Mouse (Mus musculus) cerebellum, adult 9-10 months (tissue): ENCODE data around the gene Cdh23.

ENCODE experiments used
- DNase-seq: peaks from one replicate; pipeline ENCODE4 v3.0.0; 2022

The Cdh23 gene

GRCm38 (mm10) chr10:60574851-60575250 is 121.4 kb downstream of the Cdh23 start:
- no peak for DNase-seq

DNA sequence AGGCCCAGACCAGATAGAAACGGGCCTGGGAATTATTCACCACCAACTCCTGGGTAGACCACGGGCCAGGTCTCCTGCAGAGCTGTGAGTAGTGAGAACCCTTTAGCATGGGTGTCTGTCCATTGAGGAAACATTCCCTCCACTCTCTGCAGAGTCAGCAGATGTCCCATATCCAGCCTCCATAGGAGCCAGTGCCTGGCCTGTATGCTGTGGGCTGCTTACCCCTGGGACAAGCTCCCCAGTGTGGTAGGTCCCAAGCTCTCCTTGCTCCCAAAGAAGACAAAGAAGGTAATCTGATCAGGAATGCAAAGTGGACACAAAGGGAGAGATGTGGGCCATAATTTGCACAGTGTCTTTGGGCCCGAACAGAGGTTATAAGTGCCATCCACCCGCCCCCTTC is 124.8 kb downstream of the Cdh23 start:
- DNase-seq: no peak

DNA sequence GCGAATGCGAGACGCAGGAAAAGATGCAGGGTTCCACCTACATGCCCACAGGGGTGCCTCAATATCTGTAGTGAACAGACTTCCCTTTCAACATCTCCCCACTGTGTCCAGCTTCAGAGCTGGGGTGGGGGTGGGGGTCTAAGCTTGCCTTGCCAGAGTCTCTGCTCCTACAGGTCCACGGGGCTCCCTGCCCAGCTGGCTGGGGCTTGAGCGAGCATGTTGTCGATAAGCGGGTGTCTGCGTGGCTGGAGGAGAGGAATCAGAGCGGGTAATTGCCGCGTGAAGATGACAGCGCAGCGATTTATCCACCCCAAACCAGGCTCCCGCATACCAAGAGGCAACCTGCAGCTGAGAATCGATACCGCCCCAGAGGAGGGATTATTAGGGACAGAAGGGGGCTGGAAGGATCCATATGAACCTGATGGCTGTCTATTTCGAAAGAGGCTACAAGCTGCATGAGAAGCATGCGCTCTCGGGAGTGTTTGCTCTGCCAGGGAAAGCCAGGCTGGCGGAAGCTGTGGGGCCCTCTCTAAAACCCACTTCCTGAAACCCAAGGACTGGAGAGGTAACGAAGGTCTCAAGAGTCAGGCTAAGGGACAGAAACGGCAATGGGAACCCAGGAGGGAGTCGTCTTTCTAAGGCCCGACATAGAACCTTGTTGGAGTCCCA is 129.8 kb downstream of the Cdh23 start:
- DNase-seq: no peak

DNA sequence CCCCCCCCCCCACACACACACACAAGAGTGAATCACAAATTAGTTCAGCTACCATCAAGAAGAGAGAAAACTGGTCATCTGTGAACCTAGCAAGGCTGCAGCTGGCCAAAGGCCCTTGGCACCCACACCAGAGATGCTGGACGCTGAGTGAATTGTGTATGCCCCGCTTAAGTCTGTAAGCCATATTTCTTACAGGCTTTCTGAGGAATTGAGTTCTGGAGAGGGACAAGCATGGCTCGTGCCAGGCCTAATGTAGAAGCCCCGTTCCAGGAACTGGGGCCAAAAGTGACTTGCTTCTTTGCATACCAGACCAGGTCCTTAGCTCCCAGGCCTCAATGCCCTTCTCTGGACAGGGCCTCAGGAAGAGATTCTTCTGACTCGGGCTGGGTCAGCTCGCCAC is 132.2 kb downstream of the Cdh23 start:
- no peak for DNase-seq

DNA sequence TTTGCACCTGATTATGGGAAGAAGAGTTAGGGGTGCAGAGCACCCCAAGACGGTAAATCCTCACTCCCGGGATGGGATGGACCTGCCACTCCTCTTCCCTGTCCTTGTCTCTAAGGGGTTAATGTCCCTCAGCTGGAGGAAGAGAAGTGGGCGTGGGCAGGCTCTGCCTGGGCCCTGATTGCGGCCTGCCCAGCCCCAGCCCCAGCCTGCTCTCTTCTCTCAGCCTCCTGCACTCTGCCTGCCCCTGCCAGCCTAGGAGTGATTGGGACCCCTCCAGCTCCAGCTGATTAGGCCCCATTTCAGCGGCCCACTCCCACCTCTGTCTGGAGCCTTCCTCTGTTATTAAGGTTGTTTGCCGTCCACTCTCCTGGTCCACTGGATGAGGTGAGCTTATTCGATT is 133.3 kb downstream of the Cdh23 start:
- DNase-seq: no peak

GRCm38 (mm10) chr10:60558491-60558927 is 137.8 kb downstream of the Cdh23 start:
- no peak for DNase-seq

- DNase-seq: no peak
These were observed 143.2 kb downstream of the Cdh23 start for GRCm38 (mm10) chr10:60552951-60553635.

DNA sequence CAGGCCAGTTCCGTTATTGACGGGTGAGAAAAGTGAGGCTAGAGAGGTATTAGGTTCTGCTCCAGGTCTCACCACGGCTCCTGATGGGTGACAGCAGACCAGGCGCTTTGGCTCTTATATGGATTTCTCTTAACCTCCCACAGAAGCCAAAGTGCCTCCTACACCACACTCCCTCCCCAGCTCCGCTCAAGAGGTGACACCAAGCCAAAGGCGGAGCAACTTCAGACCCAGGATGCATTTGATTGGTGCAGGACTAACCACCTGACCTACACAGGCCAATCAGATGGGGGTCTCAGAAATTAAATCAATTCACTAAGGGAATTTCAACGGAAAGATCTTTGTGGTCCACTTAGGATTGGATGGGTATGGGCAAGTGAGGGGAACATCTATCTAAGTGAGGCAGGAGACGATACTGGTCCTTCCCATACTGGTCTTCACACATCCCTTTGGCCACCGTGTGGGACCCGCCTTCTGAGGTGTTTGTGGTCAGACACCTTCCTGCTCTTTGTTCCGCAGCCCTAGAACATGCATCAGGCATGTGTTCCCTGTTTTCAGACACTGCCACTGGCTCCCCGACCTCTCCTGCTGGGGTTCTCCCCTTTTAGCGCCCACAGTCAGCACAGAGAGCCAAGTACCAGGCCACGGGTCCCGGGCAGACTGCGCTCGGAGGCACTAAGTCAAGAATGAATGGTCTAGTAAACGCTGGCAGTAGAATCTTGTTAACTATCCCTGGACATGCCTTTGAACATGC is 157.0 kb downstream of the Cdh23 start:
- no peak for DNase-seq

DNA sequence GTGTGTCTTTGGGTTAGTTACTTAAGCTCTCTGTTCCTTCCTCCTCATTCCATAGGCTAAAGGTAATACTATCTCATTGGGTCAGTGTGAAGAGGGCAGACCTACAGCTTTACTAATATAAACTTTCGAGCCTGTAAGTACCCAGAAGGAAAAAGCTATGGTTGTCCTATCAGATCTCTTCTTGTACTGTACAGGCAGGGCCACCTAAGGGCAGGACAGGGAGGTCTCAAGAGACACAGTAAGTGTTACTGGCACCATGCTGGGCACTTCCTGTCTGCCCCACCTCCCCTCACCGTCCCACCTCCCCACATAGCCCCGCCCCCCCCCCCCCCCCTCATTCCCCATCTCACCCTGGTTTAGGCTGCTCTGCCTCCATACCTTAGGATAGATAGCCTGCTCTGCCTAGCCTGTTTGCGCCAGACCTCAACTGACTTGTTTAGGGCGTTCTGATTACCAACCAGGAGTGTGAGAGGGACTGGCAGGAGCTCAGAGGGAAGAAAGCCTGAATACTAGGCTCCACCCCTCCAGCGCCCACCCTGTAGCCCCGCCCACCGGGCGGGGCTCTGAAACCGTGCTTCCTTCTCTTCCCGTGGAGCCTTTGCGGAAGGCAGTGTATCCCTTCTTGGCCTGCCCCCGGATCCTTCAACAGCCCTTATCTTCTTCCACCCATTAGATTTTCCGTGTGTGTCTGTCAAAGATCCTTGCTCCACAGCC is 160.0 kb downstream of the Cdh23 start:
- no peak for DNase-seq

DNA sequence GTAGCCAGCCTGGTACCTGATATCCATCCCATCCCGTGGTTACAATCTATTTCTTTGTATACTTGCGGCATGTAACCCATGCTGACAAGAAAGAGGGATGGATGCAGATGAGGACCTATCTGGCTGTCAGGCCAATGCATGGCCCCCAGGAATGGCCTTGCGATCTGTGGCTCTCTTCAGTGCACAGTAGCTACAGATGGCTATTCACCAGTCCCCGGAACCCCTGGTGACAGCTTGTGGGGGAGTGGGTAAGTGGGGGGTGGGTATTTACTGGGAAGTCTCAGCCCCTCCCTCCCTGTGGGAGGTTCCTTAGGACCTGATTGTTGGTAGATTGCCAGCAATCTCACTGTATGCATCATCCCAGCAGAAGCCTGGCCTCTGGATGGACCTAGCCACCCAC is 163.8 kb downstream of the Cdh23 start:
- no peak for DNase-seq

DNA sequence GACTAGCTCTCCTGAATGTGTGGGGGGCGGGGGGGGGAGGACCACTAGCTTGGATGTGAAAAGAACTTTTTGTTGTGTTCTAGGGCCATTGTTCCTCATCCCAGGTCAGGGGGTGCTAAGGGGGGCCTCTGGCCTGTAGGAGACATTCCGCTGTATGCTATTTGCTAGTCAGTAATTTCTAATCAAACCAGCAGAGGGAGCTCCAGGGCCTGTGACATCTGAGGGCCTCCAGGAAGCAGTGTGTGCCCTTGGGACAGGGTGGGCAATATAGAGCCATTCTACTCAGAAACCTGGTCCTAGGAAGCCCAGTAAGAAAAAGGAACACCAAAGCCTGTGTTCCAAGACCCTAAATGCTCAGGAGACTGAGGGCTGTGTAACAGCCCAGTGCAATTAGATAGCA is 164.9 kb downstream of the Cdh23 start:
- peak; percentile 31 for DNase-seq

DNA sequence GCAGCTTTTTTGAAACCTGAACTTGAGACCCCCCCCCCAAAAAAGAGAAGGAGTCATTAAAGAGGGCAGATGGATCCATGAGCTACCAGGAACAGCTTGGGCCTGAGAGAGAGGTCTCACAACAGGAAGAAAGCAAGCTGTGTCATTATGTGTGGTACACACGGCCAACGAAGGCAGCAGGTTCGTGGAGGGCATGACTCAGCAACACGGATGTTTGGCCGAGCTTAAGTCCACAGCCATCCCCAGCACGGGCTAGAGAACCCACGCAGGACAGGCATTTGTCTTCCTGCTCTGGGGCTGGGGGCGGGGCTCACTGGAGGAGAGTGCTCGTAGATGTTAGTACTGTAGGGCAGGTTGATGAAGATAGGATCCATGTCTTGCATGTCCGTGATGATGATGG is 165.7 kb downstream of the Cdh23 start:
- DNase-seq: no peak

DNA sequence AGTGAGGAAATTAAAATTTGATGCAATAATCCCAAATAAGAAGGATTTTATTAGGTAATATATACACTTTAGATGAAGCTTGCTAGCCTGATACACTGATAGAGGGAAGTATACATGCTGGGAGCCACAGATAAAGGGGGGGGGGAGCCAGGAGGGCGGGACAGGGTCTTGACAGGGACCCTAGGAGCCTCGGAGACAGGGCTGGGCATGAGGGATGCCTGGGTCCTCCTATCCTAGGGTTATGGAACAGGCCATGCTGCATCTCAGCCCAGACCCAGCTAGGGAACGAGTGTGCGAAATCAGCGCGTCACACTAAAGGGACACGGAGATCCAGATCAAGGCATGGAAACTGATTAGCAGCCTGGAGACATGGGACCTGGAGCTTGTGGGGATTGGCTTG is 168.3 kb downstream of the Cdh23 start:
- no peak for DNase-seq

GRCm38 (mm10) chr10:60525081-60525480 is 171.2 kb downstream of the Cdh23 start:
- DNase-seq: peak; percentile 44

DNA sequence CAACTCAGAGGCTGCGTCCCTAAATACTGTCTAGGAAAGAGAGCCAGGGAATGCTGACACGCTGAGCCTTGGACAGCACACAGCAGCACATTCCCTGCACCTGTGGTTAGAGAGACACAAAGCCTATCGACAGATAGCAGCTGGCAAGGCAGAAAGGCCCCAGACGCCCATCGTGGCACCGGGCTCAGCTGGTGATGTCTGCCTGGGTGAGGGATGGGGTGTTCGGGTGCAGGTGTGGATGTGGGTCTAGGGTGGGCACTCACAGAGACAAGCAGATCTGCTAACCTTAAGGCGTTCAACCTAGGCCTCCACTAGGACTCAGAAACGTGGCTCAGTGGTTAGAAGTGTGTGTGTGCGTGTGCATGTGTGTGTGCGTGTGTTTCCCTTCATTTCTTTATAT is 180.0 kb downstream of the Cdh23 start:
- no peak for DNase-seq

DNA sequence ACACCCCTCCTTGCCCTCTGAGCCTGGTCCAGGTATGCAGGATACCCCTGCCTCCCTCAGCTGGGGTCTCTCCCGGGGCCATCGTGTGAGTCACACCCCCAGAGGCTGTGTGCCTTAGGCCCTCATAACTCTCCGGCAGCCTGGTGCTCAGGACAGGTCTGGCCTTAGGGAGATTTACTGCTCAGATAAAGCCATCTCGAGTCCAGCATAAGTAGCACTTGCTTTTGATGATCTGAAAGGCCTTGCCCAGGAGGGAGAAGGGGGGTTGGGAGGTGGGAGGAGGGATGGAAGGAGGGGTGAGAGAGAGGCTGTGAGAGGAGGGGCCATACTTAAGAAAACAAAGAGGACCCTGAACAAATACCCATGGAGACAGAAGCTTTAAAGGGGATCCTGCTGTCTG is 197.8 kb downstream of the Cdh23 start:
- DNase-seq: no peak

DNA sequence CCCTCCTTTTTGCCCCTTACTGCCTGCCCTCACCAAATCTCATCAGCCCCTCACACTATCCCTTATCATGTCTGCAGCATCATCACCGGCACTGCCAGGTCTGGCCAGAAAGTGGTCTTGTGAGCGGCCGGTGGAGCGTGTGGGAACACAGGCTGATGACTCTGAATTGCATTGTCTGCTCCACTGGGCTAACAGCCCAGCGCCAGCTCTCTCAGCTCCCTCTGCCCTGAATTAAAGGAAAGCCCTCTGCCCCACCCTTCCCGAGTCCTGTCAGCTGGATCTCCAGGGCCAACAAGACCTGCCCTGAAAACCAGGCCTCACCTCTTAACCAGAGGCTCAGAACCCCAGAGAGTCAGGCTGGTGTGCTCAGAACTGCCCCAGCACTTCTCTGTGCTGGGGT is 201.2 kb downstream of the Cdh23 start:
- no peak for DNase-seq

DNA sequence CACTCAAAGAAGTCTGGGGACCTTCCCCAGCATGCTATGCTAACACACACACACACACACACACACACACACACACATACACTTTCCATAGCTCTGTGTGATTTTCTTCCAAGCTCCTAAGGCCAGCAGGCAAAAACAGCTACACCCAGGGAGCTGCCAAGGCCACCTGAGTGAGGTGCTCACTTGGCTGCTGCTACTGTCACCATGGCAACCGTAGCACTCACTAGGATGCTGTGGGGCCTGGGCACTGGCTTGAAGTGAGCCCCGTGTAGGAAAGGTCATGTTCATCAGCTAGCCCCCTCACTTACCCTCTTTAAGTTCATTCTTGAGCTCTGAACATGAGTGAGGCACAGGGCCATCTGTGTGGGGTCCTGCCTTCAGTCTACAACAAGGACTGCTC is 204.8 kb downstream of the Cdh23 start:
- no peak for DNase-seq

GRCm38 (mm10) chr10:60481381-60481780 is 214.9 kb downstream of the Cdh23 start:
- no peak for DNase-seq

- DNase-seq: no peak
These were observed 221.7 kb downstream of the Cdh23 start for GRCm38 (mm10) chr10:60474549-60474948.

DNA sequence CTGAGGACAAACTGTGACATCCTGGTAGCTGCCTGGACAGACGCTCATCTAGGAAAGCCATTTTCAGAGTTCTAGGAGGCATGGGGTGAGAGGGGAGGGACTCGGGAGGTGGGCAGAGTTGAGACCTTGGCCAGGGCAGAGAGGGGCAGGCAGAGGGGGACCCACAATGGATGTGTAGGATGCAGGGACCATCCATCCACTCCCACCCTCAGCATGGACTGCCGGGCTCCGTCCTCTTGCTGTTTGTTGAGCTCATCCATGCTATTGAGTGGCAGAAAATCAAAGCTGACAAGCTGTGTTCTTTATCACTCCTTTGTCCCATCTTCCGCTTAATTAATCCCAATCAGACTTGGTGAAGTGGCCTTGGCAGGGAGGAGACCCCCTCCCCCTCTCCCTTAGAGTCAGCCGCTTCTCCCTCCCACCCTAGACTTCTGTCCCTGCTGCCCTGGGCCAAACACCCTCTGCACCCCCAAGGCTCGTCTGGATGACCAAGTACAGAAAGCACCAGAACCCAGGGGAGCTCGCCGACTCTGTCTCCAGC is 222.4 kb downstream of the Cdh23 start:
- no peak for DNase-seq

- DNase-seq: no peak
These were observed 228.5 kb downstream of the Cdh23 start for GRCm38 (mm10) chr10:60467752-60468151.
